ENCODE assay signal across 8 mouse cellular contexts in the genomic region with DNA sequence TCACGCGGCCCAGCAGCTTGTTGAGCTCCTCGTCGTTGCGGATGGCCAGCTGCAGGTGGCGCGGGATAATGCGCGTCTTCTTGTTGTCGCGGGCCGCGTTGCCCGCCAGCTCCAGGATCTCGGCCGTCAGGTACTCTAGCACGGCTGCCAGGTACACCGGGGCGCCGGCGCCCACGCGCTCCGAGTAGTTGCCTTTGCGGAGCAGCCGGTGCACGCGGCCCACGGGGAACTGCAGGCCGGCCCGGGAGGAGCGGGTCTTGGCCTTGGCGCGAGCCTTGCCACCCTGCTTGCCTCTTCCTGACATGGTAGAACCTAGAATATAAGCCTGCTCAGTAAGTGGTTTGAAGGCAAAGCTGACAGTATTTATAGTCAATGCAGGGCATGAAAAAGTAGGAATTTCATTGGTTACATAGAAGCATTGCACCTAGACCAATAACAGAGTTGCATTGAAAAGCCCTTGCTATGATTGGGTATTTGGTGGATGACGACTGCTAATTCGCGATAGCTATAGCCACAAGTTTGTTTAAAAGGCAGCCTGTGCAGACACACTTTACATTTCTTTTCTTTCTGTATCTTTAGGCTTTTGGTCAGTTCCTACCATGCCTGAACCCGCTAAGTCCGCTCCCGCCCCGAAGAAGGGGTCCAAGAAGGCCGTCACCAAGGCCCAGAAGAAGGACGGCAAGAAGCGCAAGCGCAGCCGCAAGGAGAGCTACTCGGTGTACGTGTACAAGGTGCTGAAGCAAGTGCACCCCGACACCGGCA. TPM values are rescaled to one million over a fixed set of nuclear protein-coding genes. Genes with fewer than 3 reads are reported as not detected.
A peak's percentile ranks its signal among the peaks of the same experiment; 100 is the strongest.
DNase-seq lines count a peak whose midpoint lies in the region; ATAC-seq and TF ChIP-seq lines count a peak whose summit lies in the region.
"Not testable (repeated sequence)": the region's sequence is repeated elsewhere in the genome, so short reads cannot be mapped to it uniquely, and the experiment has no call there.

A gene (minus strand): TSS at position 304 of the 762 bp plus-strand sequence.
A gene (plus strand): TSS at position 600 of the 762 bp plus-strand sequence.

- H3K27ac ChIP-seq in cortical plate, adult 2 months (ENCODE audit: insufficient read depth, low read length), result peak within 1 kb of the TSS; percentile 88
- H3K27ac ChIP-seq in gastrocnemius, adult 2 months, result peak within 1 kb of the TSS; percentile 85
- peak within 1 kb of the TSS; percentile 80 for H3K27ac ChIP-seq in left cerebral cortex, adult 2 months
- peak within 1 kb of the TSS; percentile 64 for H3K27ac ChIP-seq in macrophage

- H3K79me2 ChIP-seq in macrophage (ENCODE audit: inconsistent target), result peaks cover 15% of the 10 kb centered on the region

- 1% methylated on average over 8 of the region's 50 CpGs for WGBS in macrophage (ENCODE audit: missing documents)

- H3K4me3 ChIP-seq in cortical plate, adult 2 months (ENCODE audit: insufficient read depth, low read length), result peak within 1 kb of the TSS; percentile 56
- H3K4me3 ChIP-seq in gastrocnemius, adult 2 months, result peak within 1 kb of the TSS; percentile 77
- peak within 1 kb of the TSS; percentile 50 for H3K4me3 ChIP-seq in left cerebral cortex, adult 2 months
- H3K4me3 ChIP-seq in macrophage (ENCODE audit: inconsistent target), result peak within 1 kb of the TSS; percentile 33

- DNase-seq in gastrocnemius, adult 2 months, result peak; percentile 31
- peak; percentile 96 for DNase-seq in hindlimb bud, embryonic 11.5 days (ENCODE audit: extremely low spot score, low read depth, low spot score)
- DNase-seq in left cerebral cortex, adult 2 months (ENCODE audit: extremely low spot score in 1 of 2, low spot score in 2 of 2), result peak; percentile 50 to 69
- peak; percentile 85 for DNase-seq in retina, postnatal 7 days (ENCODE audit: low read depth, low spot score)
- peak; percentile 9 to 23 for DNase-seq in urinary bladder, adult 18-20 months (ENCODE audit: low spot score in 2 of 2)

- ATAC-seq in activated CD4-positive, CD25-positive, alpha-beta regulatory T cell, adult 4 months, result peak; percentile 94

- TF ChIP-seq CTCF in cortical plate, adult 2 months (IDR thresholded peaks at IDR 0.05; ENCODE audit: extremely low read depth, insufficient read depth, low read length); left cerebral cortex, adult 2 months (IDR thresholded peaks at IDR 0.05): not testable (repeated sequence)
- TF ChIP-seq CTCF in gastrocnemius, adult 2 months (IDR thresholded peaks at IDR 0.05), result peak; percentile 16; the same call in 1 of the 2 replicates

- intact Hi-C loops in gastrocnemius, adult 2 months (cut with DNase I), result loop anchor here (5.0 kb wide), 1 partner anchor 36 kb away; a partner anchor contains a TSS
- intact Hi-C loops in left cerebral cortex, adult 2 months (cut with DNase I), result loop anchor here (2.0 to 10.0 kb wide), 5 partner anchors 27 to 1999 kb away; a partner anchor contains a TSS

- not testable (repeated sequence) for H3K36me3 ChIP-seq in macrophage (ENCODE audit: inconsistent target)

- peak; percentile 83 for TF ChIP-seq POLR2A in cortical plate, adult 2 months (IDR thresholded peaks at IDR 0.05; ENCODE audit: extremely low read depth, insufficient read depth, low read length)

- not testable (repeated sequence) for H3K4me1 ChIP-seq in cortical plate, adult 2 months (ENCODE audit: control insufficient read depth, insufficient read depth, low read length)

RNA-seq across cellular contexts. Expression of the first gene that starts in this region (rescaled TPM):
- 1 to 10 TPM; 2.5 to 3.5 TPM for polyA plus RNA-seq in activated CD4-positive, CD25-positive, alpha-beta regulatory T cell, adult 4 months (2017; shearing (Covaris generic))
- polyA plus RNA-seq in cortical plate, adult 2 months (2012; rRNA removed), result 0.70 and 1.7 TPM in 2 replicates
- under 1 TPM in 1 of 2 experiments, not detected in 1; 0.98 TPM for total RNA-seq in gastrocnemius, adult 2 months (2021)
- 10 to 100 TPM; 13.2 to 13.5 TPM for total RNA-seq in left cerebral cortex, adult 2 months (2021)
- total RNA-seq in macrophage (2018; cell fraction: chromatin; rRNA removed), result 10 to 100 TPM in 6 of 26 experiments, 1 to 10 TPM in 9, not detected in 11; 2.4 to 26.8 (median 6.4) TPM
- total RNA-seq in macrophage (2018; cell fraction: cytosol; rRNA removed), result 10 to 100 TPM in 24 of 26 experiments, 1 to 10 TPM in 2; 4.7 to 71.9 (median 26.0) TPM
- total RNA-seq in macrophage (2018; cell fraction: nucleus; rRNA removed), result 10 to 100 TPM in 8 of 26 experiments, 1 to 10 TPM in 14, not detected in 4; 3.0 to 34.5 (median 7.1) TPM
- not detected in 3 replicates for polyA plus RNA-seq in macrophage (2018)

RNA-seq across cellular contexts. Expression of the second gene that starts in this region (rescaled TPM):
- 1 to 10 TPM; 3.3 to 5.0 TPM for polyA plus RNA-seq in activated CD4-positive, CD25-positive, alpha-beta regulatory T cell, adult 4 months (2017; shearing (Covaris generic))
- polyA plus RNA-seq in cortical plate, adult 2 months (2012; rRNA removed), result 2.0 and 2.7 TPM in 2 replicates
- total RNA-seq in gastrocnemius, adult 2 months (2021), result 1 to 10 TPM in 1 of 2 experiments, not detected in 1; 1.4 TPM
- total RNA-seq in left cerebral cortex, adult 2 months (2021), result 1 to 10 TPM; 8.3 TPM
- total RNA-seq in macrophage (2018; cell fraction: chromatin; rRNA removed), result 10 to 100 TPM in 4 of 26 experiments, 1 to 10 TPM in 8, not detected in 14; 4.1 to 19.1 (median 7.1) TPM
- 10 to 100 TPM in 20 of 26 experiments, 1 to 10 TPM in 6; 4.3 to 48.3 (median 18.0) TPM for total RNA-seq in macrophage (2018; cell fraction: cytosol; rRNA removed)
- total RNA-seq in macrophage (2018; cell fraction: nucleus; rRNA removed), result 10 to 100 TPM in 3 of 26 experiments, 1 to 10 TPM in 12, not detected in 11; 2.5 to 20.9 (median 5.9) TPM
- polyA plus RNA-seq in macrophage (2018), result 1.4 TPM in 1 of 3 replicates, not detected in the others

Comparison
In these comparisons a context has a peak if more than half of its experiments do, and no peak if none do; other contexts are left out.
1. Peak in every context shown above with its lines: DNase-seq, ATAC-seq, H3K4me3 ChIP-seq and H3K27ac ChIP-seq.
2. RNA of the first gene that starts in this region (total RNA-seq): 13.2 to 13.5 TPM in left cerebral cortex, adult 2 months; 0.98 TPM in gastrocnemius, adult 2 months; every median in the first group is over 4 times any median in the second.
3. DNase-seq: peak in every context shown above with its lines; median percentile 96 in hindlimb bud, embryonic 11.5 days; 85 in retina, postnatal 7 days; 60 in left cerebral cortex, adult 2 months; 31 in gastrocnemius, adult 2 months; 16 in urinary bladder, adult 18-20 months.